Mouse (Mus musculus) CH12.LX (cell line): ENCODE data around the gene Vill. TPM values are rescaled to one million over a fixed set of nuclear protein-coding genes. Genes with fewer than 3 reads are reported as not detected.
A peak's percentile ranks its signal among the peaks of the same experiment; 100 is the strongest.

ENCODE experiments used
- DNase-seq: peaks from one replicate; pipeline ENCODE4 v3.0.0-alpha.2; 2013; ENCODE audit errors: extremely low read depth
- H3K27ac ChIP-seq: 2 replicates; pipeline ENCODE4 v1.5.1; 2012; ENCODE audit warnings: low read depth, mild to moderate bottlenecking, control low read depth, moderate library complexity; ENCODE audit not compliant: insufficient read depth
- H3K27me3 ChIP-seq: replicated peaks from 2 replicates; pipeline ENCODE3; 2012; ENCODE audit warnings: inconsistent platforms
- H3K36me3 ChIP-seq, 2 experiments: replicated peaks in 1 of 2; 2 replicates each; pipeline versions ENCODE3 to v1.6.1; 2012; ENCODE audit warnings: inconsistent platforms in 1 of 2, low read length in 1 of 2, mild to moderate bottlenecking in 1 of 2, mixed read lengths in 1 of 2, moderate library complexity in 1 of 2; ENCODE audit not compliant: control insufficient read depth in 1 of 2, insufficient read depth in 1 of 2
- H3K4me1 ChIP-seq, 2 experiments: 2 replicates each; pipeline ENCODE4 v1.6.1; 2012; ENCODE audit warnings: inconsistent platforms in 1 of 2, moderate library complexity in 1 of 2; ENCODE audit not compliant: insufficient read depth in 2 of 2, control insufficient read depth in 1 of 2
- H3K4me2 ChIP-seq: 2 replicates; pipeline ENCODE4 v1.6.1; 2012; ENCODE audit warnings: low read depth, mild to moderate bottlenecking, control low read depth; ENCODE audit not compliant: poor library complexity, insufficient read depth, severe bottlenecking
- H3K4me3 ChIP-seq, 3 experiments: fragments of 150-350 bp in 1 of 3; sonication (generic) in 1 of 3; replicated peaks in 1 of 3; 2 replicates each; pipeline versions ENCODE3 to v1.5.1; 2011 to 2012; ENCODE audit warnings: low read depth in 2 of 3, low read length in 2 of 3, mild to moderate bottlenecking in 2 of 3, moderate library complexity in 2 of 3, control low read depth in 1 of 3, improper control_type of control experiment in 1 of 3, inconsistent platforms in 1 of 3, mixed read lengths in 1 of 3; ENCODE audit not compliant: poor library complexity in 1 of 3
- H3K79me2 ChIP-seq: replicated peaks from 2 replicates; pipeline ENCODE4 v1.6.1; 2012; ENCODE audit warnings: mild to moderate bottlenecking, moderate library complexity; ENCODE audit not compliant: control insufficient read depth, poor library complexity, insufficient read depth, severe bottlenecking; ENCODE audit errors: extremely low read depth
- H3K9ac ChIP-seq: 2 replicates; pipeline ENCODE4 v1.6.1; 2012; ENCODE audit warnings: low read depth, mild to moderate bottlenecking, control low read depth, moderate library complexity; ENCODE audit not compliant: insufficient read depth
- H3K9me3 ChIP-seq: replicated peaks from 2 replicates; pipeline ENCODE3; 2012; ENCODE audit warnings: low read length, inconsistent platforms, mixed read lengths
- CHD1 ChIP-seq: IDR thresholded peaks from 2 replicates; pipeline ENCODE4 v1.6.1; 2012; ENCODE audit warnings: low read depth, low read length, improper control_type of control experiment, inconsistent platforms
- CHD2 ChIP-seq: IDR thresholded peaks from 2 replicates; pipeline ENCODE4 v1.6.1; 2011; ENCODE audit warnings: low read length, improper control_type of control experiment
- CTCF ChIP-seq, 2 experiments: IDR thresholded peaks in 1 of 2; conservative IDR thresholded peaks in 1 of 2; 2 replicates each; pipeline ENCODE4 v1.5.1; 2011 to 2012; ENCODE audit warnings: low read depth in 2 of 2, low read length in 2 of 2, improper control_type of control experiment in 1 of 2, inconsistent platforms in 1 of 2, mild to moderate bottlenecking in 1 of 2, moderate library complexity in 1 of 2
- ELF1 ChIP-seq: IDR thresholded peaks from 2 replicates; pipeline ENCODE4 v1.6.1; 2014; ENCODE audit warnings: low read depth, mild to moderate bottlenecking, inconsistent platforms, low read length, improper control_type of control experiment
- EP300 ChIP-seq: IDR thresholded peaks from 2 replicates; pipeline ENCODE4 v1.6.1; 2011; ENCODE audit warnings: low read length, improper control_type of control experiment
- ETS1 ChIP-seq: conservative IDR thresholded peaks from 2 replicates; pipeline ENCODE4 v1.6.1; 2012; ENCODE audit warnings: low read depth, mild to moderate bottlenecking, inconsistent platforms, low read length, improper control_type of control experiment, moderate library complexity
- HCFC1 ChIP-seq: IDR thresholded peaks from 2 replicates; pipeline ENCODE4 v1.6.1; 2012; ENCODE audit warnings: low read depth, mild to moderate bottlenecking, inconsistent platforms, low read length, improper control_type of control experiment
- IRF4 ChIP-seq: IDR thresholded peaks from 2 replicates; pipeline ENCODE4 v1.6.1; 2014; ENCODE audit warnings: low read depth, mild to moderate bottlenecking, inconsistent platforms, low read length, improper control_type of control experiment
- JUN ChIP-seq: IDR thresholded peaks from 2 replicates; pipeline ENCODE4 v1.6.1; 2011; ENCODE audit warnings: low read depth, mild to moderate bottlenecking, low read length, improper control_type of control experiment, moderate library complexity; ENCODE audit not compliant: insufficient read depth
- JUND ChIP-seq: conservative IDR thresholded peaks from 2 replicates; pipeline ENCODE4 v1.6.1; 2011; ENCODE audit warnings: low read depth, low read length, improper control_type of control experiment
- KAT2A ChIP-seq: IDR thresholded peaks from 2 replicates; pipeline ENCODE4 v1.6.1; 2012; ENCODE audit warnings: low read length, improper control_type of control experiment, inconsistent platforms; ENCODE audit not compliant: insufficient replicate concordance
- MAX ChIP-seq: IDR thresholded peaks from 2 replicates; pipeline ENCODE4 v1.6.1; 2011; ENCODE audit warnings: low read length, improper control_type of control experiment
- MXI1 ChIP-seq: IDR thresholded peaks from 2 replicates; pipeline ENCODE4 v1.6.1; 2011; ENCODE audit warnings: mild to moderate bottlenecking, low read depth, low read length, improper control_type of control experiment
- MYC ChIP-seq: IDR thresholded peaks from 2 replicates; pipeline ENCODE4 v1.6.1; 2011; ENCODE audit warnings: low read depth, mild to moderate bottlenecking, improper control_type of control experiment, low read length
- NRF1 ChIP-seq: IDR thresholded peaks from 2 replicates; pipeline ENCODE4 v1.6.1; 2014; ENCODE audit warnings: low read depth, mild to moderate bottlenecking, inconsistent platforms, low read length, improper control_type of control experiment, moderate library complexity
- PAX5 ChIP-seq: IDR thresholded peaks from 2 replicates; pipeline ENCODE4 v1.6.1; 2012; ENCODE audit warnings: low read length, inconsistent platforms, mixed read lengths
- POLR2A ChIP-seq: IDR thresholded peaks from 2 replicates; pipeline ENCODE4 v1.6.1; 2011; ENCODE audit warnings: low read depth, mild to moderate bottlenecking, improper control_type of control experiment, low read length
- RAD21 ChIP-seq: IDR thresholded peaks from 2 replicates; pipeline ENCODE4 v1.6.1; 2011; ENCODE audit warnings: low read depth, mild to moderate bottlenecking, low read length, improper control_type of control experiment, moderate library complexity
- RCOR1 ChIP-seq: conservative IDR thresholded peaks from 2 replicates; pipeline ENCODE4 v1.6.1; 2012; ENCODE audit warnings: low read depth, mild to moderate bottlenecking, inconsistent platforms, low read length, improper control_type of control experiment
- SIN3A ChIP-seq: IDR thresholded peaks from 2 replicates; pipeline ENCODE4 v1.6.1; 2012; ENCODE audit warnings: low read length, improper control_type of control experiment, inconsistent platforms
- TBP ChIP-seq: conservative IDR thresholded peaks from 2 replicates; pipeline ENCODE4 v1.6.1; 2011; ENCODE audit warnings: low read depth, low read length, improper control_type of control experiment
- UBTF ChIP-seq: IDR thresholded peaks from 2 replicates; pipeline ENCODE4 v1.6.1; 2012; ENCODE audit warnings: low read depth, mild to moderate bottlenecking, inconsistent platforms, low read length, improper control_type of control experiment, moderate library complexity
- USF2 ChIP-seq: conservative IDR thresholded peaks from 2 replicates; pipeline ENCODE4 v1.6.1; 2011; ENCODE audit warnings: low read depth, low read length, improper control_type of control experiment
- ZMIZ1 ChIP-seq: IDR thresholded peaks from 2 replicates; pipeline ENCODE4 v1.6.1; 2012; ENCODE audit warnings: low read depth, mild to moderate bottlenecking, inconsistent platforms, low read length, improper control_type of control experiment
- dilution Hi-C: fragments of 300-500 bp; cut with MboI; formaldehyde crosslinking; loops from 2 replicates; pipeline ENCODE4 v1.14.3; 2020; ENCODE audit warnings: low sequenced_read_pairs; ENCODE audit not compliant: extremely low pct_unique_long_range_greater_than_20kb, extremely low pct_ligation_motif_present
- in situ Hi-C: fragments of 300-500 bp; cut with MboI; formaldehyde crosslinking; loops from 3 replicates; pipeline ENCODE4 v1.14.3; 2019; ENCODE audit warnings: low sequenced_read_pairs, low pct_ligation_motif_present, low pct_unique_long_range_greater_than_20kb, mixed read lengths
- polyA plus RNA-seq: library from polyadenylated mRNA; unstranded; fragments of >175 nt; gene quantifications from 2 replicates; pipeline ENCODE4 v1.2.1, GENCODE M21; 2012; ENCODE audit warnings: low read depth; ENCODE audit not compliant: insufficient read length
- total RNA-seq, 2 experiments: library from RNA; depleted of rRNA; stranded (reverse); fragments of 300-350 nt in 1 of 2; fragments of >200 nt in 1 of 2; gene quantifications; 2 replicates each; pipeline ENCODE4 v1.2.3; 2012 to 2014

Gene Vill
- total and polyA plus RNA-seq, 3 experiments: 46.3 to 85.2 (median 57.3) TPM

DNA sequence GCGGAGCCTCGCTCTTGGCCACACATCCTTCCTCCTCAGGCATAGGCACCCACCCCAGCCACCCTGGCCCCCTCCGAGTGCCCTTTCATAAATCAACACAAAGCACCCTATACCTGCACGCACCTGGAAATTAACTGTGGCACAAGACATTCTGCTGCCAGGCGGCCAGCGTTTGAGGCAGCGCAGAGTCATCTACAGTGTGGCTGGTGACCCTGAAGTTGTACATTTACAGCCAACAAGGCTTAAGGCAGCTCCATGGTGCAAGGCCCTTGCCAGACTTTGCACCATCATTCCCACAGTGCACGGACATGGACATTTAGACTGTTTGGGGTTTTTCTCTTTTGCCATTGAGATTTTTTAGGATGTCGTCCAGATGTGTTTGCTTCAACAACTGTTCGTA, 8.1 kb downstream of the Vill start:
- TF ChIP-seq HCFC1 (no peak), JUND (no peak), ETS1 (no peak), CHD1 (no peak), RCOR1 (no peak), MYC (no peak), SIN3A (no peak), MAX (no peak)
- Histone ChIP-seq H3K27me3 (peaks cover 60% of the 10 kb centered on the region), H3K9me3 (no peaks in the 10 kb centered on the region), H3K27ac (no peak overlapping the region), H3K79me2 (no peaks in the 10 kb centered on the region), H3K4me2 (no peak overlapping the region), H3K9ac (no peak overlapping the region), H3K36me3 (peaks cover 4 to 6% of the 10 kb centered on the region in 2 experiments), H3K4me1 (peaks cover 4 to 18% of the 10 kb centered on the region in 2 experiments; a peak in 3 of 4 replicates), H3K4me3 (no peak overlapping the region)
- no peak for DNase-seq
- dilution Hi-C loops (no loop called here), in situ Hi-C loops (loop anchor here (10.0 to 25.0 kb wide), 2 partner anchors 146 to 473 kb away; no protein-coding TSS in a partner anchor)

- Histone ChIP-seq H3K4me3 (peak overlapping the region; percentile 61 to 74 (median 69)), H3K79me2 (no peaks in the 10 kb centered on the region), H3K4me2 (peak overlapping the region; percentile 44; the same call in 1 of the 2 replicates), H3K4me1 (peaks cover 4 to 18% of the 10 kb centered on the region in 2 experiments; a peak in 3 of 4 replicates), H3K27ac (peak overlapping the region; percentile 12; the same call in 1 of the 2 replicates), H3K27me3 (peaks cover 37% of the 10 kb centered on the region), H3K9ac (peak overlapping the region; percentile 7; the same call in 1 of the 2 replicates), H3K9me3 (no peaks in the 10 kb centered on the region), H3K36me3 (peaks cover 11 to 29% of the 10 kb centered on the region in 2 experiments)
- TF ChIP-seq MXI1 (0 out of 2 replicates have a peak, but pooled peaks have one; percentile 23), MAX (no peak), IRF4 (0 out of 2 replicates have a peak, but pooled peaks have one; percentile 16), ELF1 (peak; percentile 29; the same call in 1 of the 2 replicates), POLR2A (peak; percentile 40; the same call in 1 of the 2 replicates)
- in situ Hi-C loops: loop anchor here (10.0 to 25.0 kb wide), 2 partner anchors 148 to 476 kb away; no protein-coding TSS in a partner anchor
- dilution Hi-C loops: no loop called here
- DNase-seq: peak; percentile 66
Observed at GRCm38 (mm10) chr9:119063036-119063644, 10.6 kb downstream of the Vill start.

GRCm38 (mm10) chr9:119064296-119064695, 11.7 kb downstream of the Vill start:
- peak; percentile 62 for DNase-seq
- peaks cover 31% of the 10 kb centered on the region for H3K27me3 ChIP-seq
- H3K4me2 ChIP-seq: peak overlapping the region; percentile 53
- in situ Hi-C loops: loop anchor here (10.0 to 25.0 kb wide), 2 partner anchors 149 to 477 kb away; no protein-coding TSS in a partner anchor
- peak overlapping the region; percentile 64 for H3K9ac ChIP-seq
- dilution Hi-C loops: no loop called here
- H3K4me1 ChIP-seq: peaks cover 4 to 18% of the 10 kb centered on the region in 2 experiments; a peak in 3 of 4 replicates
- peaks cover 19 to 41% of the 10 kb centered on the region in 2 experiments for H3K36me3 ChIP-seq
- H3K4me3 ChIP-seq: peak overlapping the region; percentile 61 to 74 (median 69)
- no peaks in the 10 kb centered on the region for H3K79me2 ChIP-seq
- H3K27ac ChIP-seq: peak overlapping the region; percentile 21; the same call in 1 of the 2 replicates
- no peaks in the 10 kb centered on the region for H3K9me3 ChIP-seq
- TF ChIP-seq RCOR1: no peak
- 0 out of 2 replicates have a peak, but pooled peaks have one; percentile 14 for TF ChIP-seq EP300
- TF ChIP-seq JUN: no peak
- no peak for TF ChIP-seq USF2
- no peak for TF ChIP-seq CTCF (conservative IDR thresholded peaks at IDR 0.05 in 1 of 2, IDR thresholded peaks at IDR 0.05 in 1 of 2; ENCODE audit: low read depth in 2 of 2, low read length in 2 of 2)
- no peak for TF ChIP-seq JUND
- TF ChIP-seq ZMIZ1: 0 out of 2 replicates have a peak, but pooled peaks have one; percentile 57
- no peak for TF ChIP-seq UBTF
- 0 out of 2 replicates have a peak, but pooled peaks have one; percentile 27 for TF ChIP-seq MXI1
- TF ChIP-seq PAX5: no peak
- TF ChIP-seq KAT2A: no peak
- TF ChIP-seq IRF4: no peak
- no peak for TF ChIP-seq RAD21
- no peak for TF ChIP-seq TBP
- TF ChIP-seq CHD2: peak; percentile 84
- TF ChIP-seq NRF1: peak; percentile 37; the same call in 1 of the 2 replicates
